Mouse (Mus musculus) spleen, adult 2 months (tissue): ENCODE data around the gene Rab28. TPM values are rescaled to one million over a fixed set of nuclear protein-coding genes. Genes with fewer than 3 reads are reported as not detected.

Source experiments
- DNase-seq, 2 experiments: peaks; one replicate each; pipeline versions ENCODE4 v3.0.0 to v3.0.0-alpha.2; 2012 to 2021; ENCODE audit warnings: low spot score in 2 of 2, low read depth in 1 of 2
- H3K27ac ChIP-seq: fragments of 200-500 bp; 2 replicates; pipeline ENCODE4 v1.5.1; 2012; ENCODE audit warnings: low read length, inconsistent platforms; ENCODE audit not compliant: insufficient read depth
- H3K27me3 ChIP-seq: fragments of 200-500 bp; 2 replicates; pipeline ENCODE4 v1.6.1; 2012; ENCODE audit warnings: mild to moderate bottlenecking, moderate library complexity, low read length, inconsistent platforms; ENCODE audit not compliant: control insufficient read depth, insufficient read depth
- H3K36me3 ChIP-seq: fragments of 200-500 bp; 2 replicates; pipeline ENCODE4 v1.6.1; 2012; ENCODE audit warnings: mild to moderate bottlenecking, low read length, inconsistent platforms; ENCODE audit not compliant: control insufficient read depth, insufficient read depth
- H3K4me1 ChIP-seq: fragments of 200-500 bp; 2 replicates; pipeline ENCODE4 v1.6.1; 2011; ENCODE audit warnings: inconsistent platforms; ENCODE audit not compliant: control insufficient read depth, insufficient read depth, insufficient read length
- H3K4me3 ChIP-seq: fragments of 200-500 bp; 2 replicates; pipeline ENCODE4 v1.5.1; 2011; ENCODE audit warnings: mild to moderate bottlenecking, inconsistent platforms; ENCODE audit not compliant: insufficient read depth, insufficient read length; ENCODE audit errors: extremely low read depth
- CTCF ChIP-seq: fragments of 200-500 bp; IDR thresholded peaks from 2 replicates; pipeline ENCODE4 v1.5.1; 2011; ENCODE audit warnings: mild to moderate bottlenecking, inconsistent platforms; ENCODE audit not compliant: insufficient read depth, insufficient read length, insufficient replicate concordance; ENCODE audit errors: extremely low read depth
- POLR2A ChIP-seq: fragments of 200-500 bp; IDR thresholded peaks from 2 replicates; pipeline ENCODE4 v1.6.1; 2011; ENCODE audit warnings: low read depth, low read length, inconsistent platforms
- WGBS: fragments of 180-500 bp; shearing (Covaris S2); methylation state at CpG from one replicate; pipeline ENCODE4 v1.1.7; 2018; 5-methylcytosine and 5-hydroxymethylcytosine counted together
- polyA plus RNA-seq: library from polyadenylated mRNA; depleted of rRNA; stranded (reverse); fragments of >200 nt; gene quantifications from 2 replicates; pipeline ENCODE4 v1.2.3, GENCODE M21; 2012; rRNA removed

The Rab28 gene
- polyA plus RNA-seq, 1 experiment: 13.9 TPM

- WGBS: 92% methylated on average over 3 of the region's 3 CpGs
- TF ChIP-seq POLR2A (no peak), CTCF (no peak)
- no peaks in the 10 kb centered on the region for H3K27me3 ChIP-seq
- no peaks in the 10 kb centered on the region for H3K36me3 ChIP-seq
- H3K27ac ChIP-seq: no peak overlapping the region
- no peak for DNase-seq
- H3K4me3 ChIP-seq: no peak overlapping the region
- H3K4me1 ChIP-seq: no peaks in the 10 kb centered on the region
These were observed 111.5 kb downstream of the Rab28 start for GRCm38 (mm10) chr5:41596242-41597117.

GRCm38 (mm10) chr5:41595199-41595598 lies 112.8 kb downstream of the Rab28 start:
- DNase-seq: no peak
- 62% methylated on average over 3 of the region's 3 CpGs for WGBS
- no peak for TF ChIP-seq CTCF
- no peak for TF ChIP-seq POLR2A
- Histone ChIP-seq H3K36me3 (no peaks in the 10 kb centered on the region), H3K4me1 (no peaks in the 10 kb centered on the region), H3K27ac (no peak overlapping the region), H3K4me3 (no peak overlapping the region), H3K27me3 (no peaks in the 10 kb centered on the region)

DNA sequence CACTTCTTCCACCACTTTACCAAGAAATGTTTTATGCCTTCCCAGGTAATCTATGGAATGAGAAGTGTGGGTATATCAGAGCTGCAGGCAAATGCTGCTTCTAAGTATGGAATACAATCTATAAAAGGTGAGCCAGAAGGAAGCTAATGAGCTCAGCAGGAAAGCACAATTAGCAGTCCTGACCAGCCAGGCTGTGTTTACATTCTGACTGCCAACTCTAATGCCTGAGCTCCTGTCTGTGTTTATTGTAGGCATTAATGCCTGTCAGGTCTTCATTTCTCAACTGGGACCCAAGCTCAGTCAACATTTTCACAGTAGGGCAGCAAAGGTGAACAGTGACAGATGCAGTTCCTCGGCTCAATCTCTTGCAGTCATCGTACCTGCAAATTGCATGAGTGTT lies 129.9 kb downstream of the Rab28 start:
- no peaks in the 10 kb centered on the region for H3K27me3 ChIP-seq
- no peak overlapping the region for H3K27ac ChIP-seq
- H3K36me3 ChIP-seq: no peaks in the 10 kb centered on the region
- TF ChIP-seq CTCF (no peak), POLR2A (no peak)
- DNase-seq: no peak
- no peaks in the 10 kb centered on the region for H3K4me1 ChIP-seq
- H3K4me3 ChIP-seq: no peak overlapping the region
- WGBS: 84% methylated on average over 2 of the region's 2 CpGs

Other genes with a start within 250 kb of the Rab28 start
- gene Nkx3-2, start 56.3 kb upstream of the Rab28 start, polyA plus RNA-seq: 4.6 and 5.2 TPM in 2 replicates
- gene Bod1l, start 136.2 kb upstream of the Rab28 start, polyA plus RNA-seq: 3.3 and 5.9 TPM in 2 replicates